Mouse (Mus musculus) MEL (cell line): ENCODE measurements around the gene Cavin4. TPM values are rescaled to one million over a fixed set of nuclear protein-coding genes. Genes with fewer than 3 reads are reported as not detected.
A peak's percentile ranks its signal among the peaks of the same experiment; 100 is the strongest.
"Not testable (repeated sequence)": the region's sequence is repeated elsewhere in the genome, so short reads cannot be mapped to it uniquely, and the experiment has no call there.

Experiments used
- DNase-seq: peaks from one replicate; pipeline ENCODE4 v3.0.0; 2011; ENCODE audit warnings: low read depth, low spot score
- H3K27ac ChIP-seq: 2 replicates; pipeline ENCODE4 v1.5.1; 2012; ENCODE audit warnings: low read depth, mild to moderate bottlenecking, control low read depth, low read length, moderate library complexity; ENCODE audit not compliant: control insufficient read depth
- H3K27me3 ChIP-seq, 2 experiments: fragments of 150-350 bp in 1 of 2; sonication (generic) in 1 of 2; 2 replicates each; pipeline ENCODE4 v1.6.1; 2012; ENCODE audit warnings: low read length in 2 of 2, mild to moderate bottlenecking in 2 of 2, improper control_type of control experiment in 1 of 2, moderate library complexity in 1 of 2; ENCODE audit not compliant: insufficient read depth in 2 of 2, control insufficient read depth in 1 of 2
- H3K36me3 ChIP-seq, 2 experiments: 2 replicates each; pipeline ENCODE4 v1.6.1; 2012 to 2014; ENCODE audit warnings: low read length in 2 of 2, improper control_type of control experiment in 1 of 2, inconsistent platforms in 1 of 2, mild to moderate bottlenecking in 1 of 2; ENCODE audit not compliant: insufficient read depth in 2 of 2, control insufficient read depth in 1 of 2
- H3K4me1 ChIP-seq, 2 experiments: fragments of 150-350 bp in 1 of 2; sonication (generic) in 1 of 2; 2 replicates each; pipeline ENCODE4 v1.6.1; 2012; ENCODE audit warnings: low read length in 2 of 2, improper control_type of control experiment in 1 of 2, mild to moderate bottlenecking in 1 of 2; ENCODE audit not compliant: insufficient read depth in 2 of 2, control insufficient read depth in 1 of 2
- H3K4me3 ChIP-seq, 2 experiments: fragments of 150-350 bp in 1 of 2; sonication (generic) in 1 of 2; 2 replicates each; pipeline ENCODE4 v1.5.1; 2012; ENCODE audit warnings: low read depth in 2 of 2, low read length in 2 of 2, mild to moderate bottlenecking in 2 of 2, moderate library complexity in 2 of 2, control low read depth in 1 of 2, improper control_type of control experiment in 1 of 2; ENCODE audit not compliant: control insufficient read depth in 1 of 2, insufficient read depth in 1 of 2
- H3K79me2 ChIP-seq: 2 replicates; pipeline ENCODE4 v1.6.1; 2012; ENCODE audit warnings: mild to moderate bottlenecking, low read length, moderate library complexity; ENCODE audit not compliant: control insufficient read depth, poor library complexity, insufficient read depth
- H3K9ac ChIP-seq: 2 replicates; pipeline ENCODE4 v1.6.1; 2012; ENCODE audit warnings: low read depth, mild to moderate bottlenecking, control low read depth, low read length, moderate library complexity; ENCODE audit not compliant: control insufficient read depth, poor library complexity, severe bottlenecking
- H3K9me3 ChIP-seq: fragments of 150-350 bp; sonication (generic); replicated peaks from 2 replicates; pipeline ENCODE4 v1.6.1; 2012; ENCODE audit warnings: mild to moderate bottlenecking, low read length, improper control_type of control experiment, moderate library complexity; ENCODE audit not compliant: insufficient read depth
- BHLHE40 ChIP-seq: IDR thresholded peaks from 2 replicates; pipeline ENCODE4 v1.6.1; 2012; ENCODE audit warnings: low read depth, mild to moderate bottlenecking, inconsistent platforms, low read length, improper control_type of control experiment, borderline replicate concordance
- CHD2 ChIP-seq: IDR thresholded peaks from 2 replicates; pipeline ENCODE4 v1.6.1; 2011; ENCODE audit warnings: low read length, improper control_type of control experiment
- CTCF ChIP-seq, 3 experiments: IDR thresholded peaks in 2 of 3; conservative IDR thresholded peaks in 1 of 3; 2 replicates each; pipeline ENCODE4 v1.5.1; 2011 to 2012; ENCODE audit warnings: low read length in 3 of 3, low read depth in 2 of 3, mild to moderate bottlenecking in 2 of 3, improper control_type of control experiment in 1 of 3, inconsistent platforms in 1 of 3, mixed read lengths in 1 of 3, moderate library complexity in 1 of 3; ENCODE audit not compliant: control insufficient read depth in 1 of 3, insufficient read depth in 1 of 3, poor library complexity in 1 of 3, severe bottlenecking in 1 of 3
- ELF1 ChIP-seq: IDR thresholded peaks from 2 replicates; pipeline ENCODE4 v1.6.1; 2014; ENCODE audit warnings: low read depth, mild to moderate bottlenecking, inconsistent platforms, low read length, improper control_type of control experiment, moderate library complexity
- EP300 ChIP-seq, 2 experiments: IDR thresholded peaks; 2 replicates each; pipeline ENCODE4 v1.6.1; 2011; ENCODE audit warnings: improper control_type of control experiment in 2 of 2, low read length in 2 of 2, low read depth in 1 of 2, mild to moderate bottlenecking in 1 of 2
- ETS1 ChIP-seq: IDR thresholded peaks from 2 replicates; pipeline ENCODE4 v1.6.1; 2012; ENCODE audit warnings: low read depth, mild to moderate bottlenecking, inconsistent platforms, low read length, improper control_type of control experiment, moderate library complexity
- GATA1 ChIP-seq: IDR thresholded peaks from 2 replicates; pipeline ENCODE4 v1.6.1; 2011; ENCODE audit warnings: low read depth, low read length, improper control_type of control experiment
- HCFC1 ChIP-seq: IDR thresholded peaks from 2 replicates; pipeline ENCODE4 v1.6.1; 2012; ENCODE audit warnings: low read depth, mild to moderate bottlenecking, inconsistent platforms, low read length, improper control_type of control experiment, moderate library complexity
- MAX ChIP-seq: IDR thresholded peaks from 2 replicates; pipeline ENCODE4 v1.6.1; 2011; ENCODE audit warnings: low read length, improper control_type of control experiment
- MAZ ChIP-seq: IDR thresholded peaks from 2 replicates; pipeline ENCODE4 v1.6.1; 2012; ENCODE audit warnings: low read depth, mild to moderate bottlenecking, inconsistent platforms, low read length, improper control_type of control experiment
- MXI1 ChIP-seq: IDR thresholded peaks from 2 replicates; pipeline ENCODE4 v1.6.1; 2011; ENCODE audit warnings: mild to moderate bottlenecking, low read depth, low read length, improper control_type of control experiment
- MYB ChIP-seq: IDR thresholded peaks from 2 replicates; pipeline ENCODE4 v1.6.1; 2011; ENCODE audit warnings: mild to moderate bottlenecking, low read depth, low read length, improper control_type of control experiment
- MYC ChIP-seq: IDR thresholded peaks from 2 replicates; pipeline ENCODE4 v1.6.1; 2011; ENCODE audit warnings: low read depth, mild to moderate bottlenecking, low read length, improper control_type of control experiment, moderate library complexity
- NELFE ChIP-seq: IDR thresholded peaks from 2 replicates; pipeline ENCODE4 v1.6.1; 2011; ENCODE audit warnings: low read depth, low read length, improper control_type of control experiment
- NRF1 ChIP-seq: IDR thresholded peaks from 2 replicates; pipeline ENCODE4 v1.6.1; 2014; ENCODE audit warnings: low read depth, mild to moderate bottlenecking, inconsistent platforms, low read length, improper control_type of control experiment, moderate library complexity; ENCODE audit not compliant: poor library complexity, insufficient read depth, severe bottlenecking
- POLR2A ChIP-seq, 2 experiments: IDR thresholded peaks; 2 replicates each; pipeline ENCODE4 v1.6.1; 2011 to 2012; ENCODE audit warnings: low read length in 2 of 2, mild to moderate bottlenecking in 2 of 2, control low read depth in 1 of 2, improper control_type of control experiment in 1 of 2, low read depth in 1 of 2, moderate library complexity in 1 of 2; ENCODE audit not compliant: control insufficient read depth in 1 of 2, insufficient read depth in 1 of 2, poor library complexity in 1 of 2
- POLR2AphosphoS2 ChIP-seq: IDR thresholded peaks from 2 replicates; pipeline ENCODE4 v1.6.1; 2011; ENCODE audit warnings: low read length, improper control_type of control experiment
- POLR2AphosphoS5 ChIP-seq: IDR thresholded peaks from 2 replicates; pipeline ENCODE4 v1.6.1; 2012; ENCODE audit warnings: low read depth, borderline replicate concordance, mild to moderate bottlenecking, inconsistent platforms, low read length, moderate library complexity, mixed read lengths
- SIN3A ChIP-seq: IDR thresholded peaks from 2 replicates; pipeline ENCODE4 v1.6.1; 2012; ENCODE audit warnings: low read length, improper control_type of control experiment, inconsistent platforms
- SMC3 ChIP-seq: IDR thresholded peaks from 2 replicates; pipeline ENCODE4 v1.6.1; 2011; ENCODE audit warnings: low read depth, low read length, improper control_type of control experiment
- TBP ChIP-seq: IDR thresholded peaks from 2 replicates; pipeline ENCODE4 v1.8.0; 2011; ENCODE audit warnings: low read depth, low read length, improper control_type of control experiment
- TCF12 ChIP-seq: IDR thresholded peaks from 2 replicates; pipeline ENCODE4 v1.6.1; 2014; ENCODE audit warnings: low read depth, mild to moderate bottlenecking, inconsistent platforms, low read length, improper control_type of control experiment, moderate library complexity
- USF1 ChIP-seq: IDR thresholded peaks from 2 replicates; pipeline ENCODE4 v1.6.1; 2014; ENCODE audit warnings: low read depth, mild to moderate bottlenecking, inconsistent platforms, low read length, improper control_type of control experiment, moderate library complexity
- ZC3H11A ChIP-seq: IDR thresholded peaks from 2 replicates; pipeline ENCODE4 v1.6.1; 2012; ENCODE audit warnings: low read depth, mild to moderate bottlenecking, inconsistent platforms, low read length, improper control_type of control experiment
- ZKSCAN1 ChIP-seq: IDR thresholded peaks from 2 replicates; pipeline ENCODE4 v1.6.1; 2012; ENCODE audit warnings: low read depth, mild to moderate bottlenecking, inconsistent platforms, low read length, improper control_type of control experiment, moderate library complexity
- ZMIZ1 ChIP-seq: IDR thresholded peaks from 2 replicates; pipeline ENCODE4 v1.6.1; 2012; ENCODE audit warnings: low read depth, mild to moderate bottlenecking, inconsistent platforms, low read length, improper control_type of control experiment, moderate library complexity
- polyA plus RNA-seq, 2 experiments: library from polyadenylated mRNA; stranded (reverse) in 1 of 2; unstranded in 1 of 2; fragments of >175 nt in 1 of 2; fragments of >200 nt in 1 of 2; gene quantifications; 2 replicates each; pipeline versions ENCODE4 v1.2.1 to v1.2.4; 2012; ENCODE audit warnings: low replicate concordance in 2 of 2, low read depth in 1 of 2; ENCODE audit not compliant: insufficient read length in 2 of 2, insufficient read depth in 1 of 2, missing spikeins in 1 of 2
- total RNA-seq: library from RNA; depleted of rRNA; stranded (reverse); fragments of 300-350 nt; gene quantifications from 2 replicates; pipeline ENCODE4 v1.2.3, GENCODE M21; 2012

Gene Cavin4
- total and polyA plus RNA-seq, 3 experiments: not detected

DNA sequence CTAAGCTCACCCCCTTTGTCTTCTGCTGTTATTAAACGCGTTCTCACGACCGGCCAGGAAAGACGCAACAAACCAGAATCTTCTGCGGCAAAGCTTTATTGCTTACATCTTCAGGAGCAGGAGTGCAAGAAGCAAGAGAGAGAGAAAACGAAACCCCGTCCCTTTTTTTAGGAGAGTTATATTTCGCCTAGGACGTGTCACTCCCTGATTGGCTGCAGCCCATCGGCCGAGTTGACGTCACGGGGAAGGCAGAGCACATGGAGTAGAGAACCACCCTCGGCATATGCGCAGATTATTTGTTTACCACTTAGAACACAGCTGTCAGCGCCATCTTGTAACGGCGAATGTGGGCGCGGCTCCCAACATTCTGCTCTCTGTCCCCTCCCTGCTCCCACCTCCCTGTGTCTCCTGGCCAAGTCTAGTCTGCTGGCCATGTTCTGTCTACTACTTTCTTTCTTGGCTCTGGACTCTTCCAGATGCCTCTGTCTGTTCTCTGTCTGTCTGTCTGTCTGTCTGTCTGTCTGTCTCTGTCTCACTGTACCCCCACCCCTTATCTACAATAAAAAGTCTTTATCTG lies 20.4 kb downstream of the Cavin4 start:
- H3K9me3 ChIP-seq, H3K36me3 ChIP-seq, H3K4me1 ChIP-seq, H3K27me3 ChIP-seq: not testable (repeated sequence)
- Histone ChIP-seq H3K79me2 (peaks cover 20% of the 10 kb centered on the region), H3K4me3 (peak overlapping the region; percentile 70 to 75), H3K27ac (peak overlapping the region; percentile 91), H3K9ac (peak overlapping the region; percentile 80)
- peak; percentile 81 for DNase-seq
- TF ChIP-seq ZMIZ1 (0 out of 2 replicates have a peak, but pooled peaks have one; percentile 26), MXI1 (peak; percentile 48; the same call in 1 of the 2 replicates), MAX (0 out of 2 replicates have a peak, but pooled peaks have one; percentile 24), NELFE (peak; percentile 62), TBP (peak; percentile 54; the same call in 1 of the 2 replicates), POLR2A (IDR thresholded peaks at IDR 0.05; ENCODE audit: control insufficient read depth in 1 of 2, insufficient read depth in 1 of 2, low read depth in 1 of 2, low read length in 2 of 2, poor library complexity in 1 of 2) (peak in 1 of 2 experiments; percentile 79; a peak in 2 of 4 replicates), ETS1 (0 out of 2 replicates have a peak, but pooled peaks have one; percentile 5), SIN3A (peak; percentile 40; the same call in 1 of the 2 replicates), MYC (peak; percentile 65; the same call in 1 of the 2 replicates), POLR2AphosphoS2 (0 out of 2 replicates have a peak, but pooled peaks have one; percentile 25), HCFC1 (0 out of 2 replicates have a peak, but pooled peaks have one; percentile 23)

DNA sequence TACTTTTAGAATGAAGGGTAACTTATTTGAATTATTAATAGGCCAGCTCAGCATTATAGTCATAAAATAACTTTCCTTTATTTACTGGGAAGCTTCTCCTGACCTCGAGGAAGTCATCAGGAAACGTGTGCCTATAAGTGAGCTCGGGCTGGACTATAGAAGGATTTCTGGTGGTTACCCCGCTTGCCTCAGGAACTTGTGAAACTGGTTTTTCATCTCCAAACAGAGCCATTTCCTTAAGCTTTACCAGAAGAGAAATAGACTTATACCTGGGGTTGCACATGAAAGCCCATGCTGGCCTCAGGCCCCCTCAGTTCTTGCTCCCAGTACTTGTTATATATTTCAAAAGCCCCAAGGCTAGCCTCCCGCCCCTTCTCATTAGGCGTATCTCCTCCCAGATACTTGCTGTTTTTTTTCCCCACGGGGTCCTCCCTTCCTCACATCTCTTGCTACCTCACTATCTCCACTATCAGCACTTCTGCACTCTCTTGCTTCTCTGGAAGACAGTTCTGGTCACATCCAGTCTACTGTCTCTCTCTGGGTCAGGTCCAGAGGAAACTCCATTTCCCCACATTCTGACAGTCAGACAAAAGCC lies 21.4 kb downstream of the Cavin4 start:
- Histone ChIP-seq H3K79me2 (peaks cover 20% of the 10 kb centered on the region), H3K27ac (peak overlapping the region; percentile 91), H3K9ac (peak overlapping the region; percentile 77), H3K4me3 (peak overlapping the region; percentile 32 to 61), H3K27me3 (no peaks in the 10 kb centered on the region), H3K4me1 (peaks cover 0 to 5% of the 10 kb centered on the region in 2 experiments; a peak in 2 of 4 replicates), H3K36me3 (peaks cover 0 to 5% of the 10 kb centered on the region in 2 experiments; a peak in 3 of 4 replicates), H3K9me3 (no peaks in the 10 kb centered on the region)
- peak; percentile 79 for DNase-seq
- TF ChIP-seq ZC3H11A: no peak
- no peak for TF ChIP-seq POLR2AphosphoS5
- TF ChIP-seq ZKSCAN1: no peak
- TF ChIP-seq MYB: no peak
- TF ChIP-seq SMC3: no peak
- 0 out of 2 replicates have a peak, but pooled peaks have one; percentile 31 for TF ChIP-seq SIN3A
- 0 out of 2 replicates have a peak, but pooled peaks have one; percentile 36 for TF ChIP-seq ETS1
- TF ChIP-seq ZMIZ1: no peak
- TF ChIP-seq USF1: no peak
- TF ChIP-seq POLR2A (IDR thresholded peaks at IDR 0.05; ENCODE audit: control insufficient read depth in 1 of 2, insufficient read depth in 1 of 2, low read depth in 1 of 2, low read length in 2 of 2, poor library complexity in 1 of 2): peak in 1 of 2 experiments; percentile 55; a peak in 1 of 4 replicates
- TF ChIP-seq MYC: 0 out of 2 replicates have a peak, but pooled peaks have one; percentile 21
- TF ChIP-seq TBP: peak; percentile 46; the same call in 1 of the 2 replicates
- TF ChIP-seq EP300 (IDR thresholded peaks at IDR 0.05; ENCODE audit: low read depth in 1 of 2, low read length in 2 of 2): peak; percentile 31 to 41; a peak in 2 of 4 replicates
- TF ChIP-seq ELF1: no peak
- TF ChIP-seq MXI1: 0 out of 2 replicates have a peak, but pooled peaks have one; percentile 18
- TF ChIP-seq MAX: no peak
- no peak for TF ChIP-seq MAZ
- TF ChIP-seq GATA1: peak; percentile 57
- 0 out of 2 replicates have a peak, but pooled peaks have one; percentile 12 for TF ChIP-seq POLR2AphosphoS2
- TF ChIP-seq TCF12: peak; percentile 47; the same call in 1 of the 2 replicates
- TF ChIP-seq NRF1: no peak
- TF ChIP-seq HCFC1: peak; percentile 27; the same call in 1 of the 2 replicates
- TF ChIP-seq BHLHE40: no peak
- TF ChIP-seq CHD2: no peak
- 0 out of 2 replicates have a peak, but pooled peaks have one; percentile 34 for TF ChIP-seq NELFE
- no peak for TF ChIP-seq CTCF (IDR thresholded peaks at IDR 0.05 in 2 of 3, conservative IDR thresholded peaks at IDR 0.05 in 1 of 3; ENCODE audit: control insufficient read depth in 1 of 3, insufficient read depth in 1 of 3, low read depth in 2 of 3, low read length in 3 of 3, poor library complexity in 1 of 3, severe bottlenecking in 1 of 3)
